Mouse (Mus musculus): ENCODE measurements around the gene Adgrl3. TPM values are rescaled to one million over a fixed set of nuclear protein-coding genes. Genes with fewer than 3 reads are reported as not detected.

Gene Adgrl3
- total RNA-seq, 1 experiment from 2014 or later: 1.4 TPM

DNA sequence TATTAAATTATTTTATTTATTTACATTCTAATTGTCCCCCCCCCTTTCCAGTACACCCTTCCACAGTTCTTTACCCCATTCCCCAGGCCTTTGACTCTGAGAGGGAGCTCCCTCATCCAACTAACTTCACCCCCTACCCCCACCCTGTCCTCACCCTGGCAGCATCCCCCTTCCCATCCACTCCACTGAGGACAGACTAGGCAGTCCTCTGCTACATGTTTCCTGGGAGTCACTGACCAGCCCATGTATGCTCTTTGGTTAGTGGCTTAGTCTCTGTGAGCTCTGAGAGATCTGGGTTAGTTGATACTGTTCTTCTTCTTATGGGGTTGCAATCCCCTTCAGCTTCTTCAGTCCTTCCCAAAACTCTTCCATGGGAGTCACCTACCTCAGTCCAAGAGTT is 180.4 kb downstream of the Adgrl3 start:
- ATAC-seq (ENCODE audit: extremely low read depth, insufficient number of reproducible peaks, low FRiP score, poor library complexity, severe bottlenecking): no peak

DNA sequence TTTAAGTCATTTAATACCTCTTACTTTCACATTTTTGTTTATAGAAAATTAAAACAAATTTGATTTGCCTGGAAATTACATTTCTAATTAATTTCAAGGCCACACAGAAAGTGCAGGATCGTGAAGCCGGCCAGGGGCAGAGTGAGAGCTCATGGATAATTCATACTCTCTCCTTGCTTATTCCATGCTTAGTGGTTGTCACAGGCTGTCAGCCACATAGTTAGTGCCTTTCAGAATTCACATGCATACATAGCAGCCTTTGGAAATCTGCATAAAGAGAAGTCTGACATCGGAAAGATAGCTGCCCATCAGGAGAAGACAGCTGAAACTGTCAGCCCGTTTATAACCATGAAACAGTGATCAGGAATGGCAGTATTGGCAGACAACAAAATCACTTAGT is 181.9 kb downstream of the Adgrl3 start:
- no peak for ATAC-seq (ENCODE audit: extremely low read depth, insufficient number of reproducible peaks, low FRiP score, poor library complexity, severe bottlenecking)

DNA sequence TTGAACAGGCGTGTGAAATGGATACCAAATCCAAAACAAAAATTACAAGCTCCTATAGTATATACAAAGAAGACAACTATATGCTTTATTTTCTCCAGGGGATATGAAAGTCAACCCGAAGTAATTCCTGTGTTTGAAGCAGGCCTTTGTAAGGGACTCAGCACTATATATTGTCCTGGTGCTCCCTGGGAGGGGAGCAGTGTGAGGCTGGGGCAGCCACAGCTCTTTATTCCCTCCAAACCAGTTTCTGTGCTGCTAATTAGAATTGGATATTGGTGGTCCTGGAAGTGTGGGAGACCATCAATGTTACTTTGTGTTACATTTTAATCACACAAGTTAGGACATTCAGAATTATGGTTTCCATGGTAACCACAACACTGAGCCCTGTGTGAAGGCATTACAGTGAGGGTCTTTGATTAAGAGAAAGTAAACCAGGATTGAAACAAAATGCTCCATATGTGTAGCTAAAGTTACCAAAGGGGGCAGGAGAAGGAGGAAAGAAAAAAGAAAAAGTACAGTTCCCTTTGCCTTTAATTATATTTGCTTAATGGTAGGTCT is 198.6 kb downstream of the Adgrl3 start:
- ATAC-seq (ENCODE audit: extremely low read depth, insufficient number of reproducible peaks, low FRiP score, poor library complexity, severe bottlenecking): no peak

DNA sequence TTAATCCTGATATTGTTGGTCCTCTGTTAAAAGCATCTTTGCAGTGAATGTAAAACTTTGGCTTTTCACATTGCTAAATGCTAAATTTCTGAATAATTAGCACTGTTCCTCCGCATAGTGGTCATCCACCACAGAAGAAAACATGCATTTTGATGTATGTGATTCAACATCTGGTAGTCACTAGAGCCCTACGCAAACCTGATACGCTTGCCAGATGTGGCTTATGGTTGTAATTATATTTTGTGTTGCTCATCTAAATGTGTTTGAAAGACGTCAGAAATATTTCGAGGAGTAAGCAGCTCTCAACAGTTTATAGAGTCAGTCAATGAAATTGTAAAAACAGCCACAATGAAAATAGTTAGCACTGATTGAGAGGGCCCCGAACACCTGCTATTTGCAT is 204.5 kb downstream of the Adgrl3 start:
- ATAC-seq (ENCODE audit: extremely low read depth, insufficient number of reproducible peaks, low FRiP score, poor library complexity, severe bottlenecking): no peak

DNA sequence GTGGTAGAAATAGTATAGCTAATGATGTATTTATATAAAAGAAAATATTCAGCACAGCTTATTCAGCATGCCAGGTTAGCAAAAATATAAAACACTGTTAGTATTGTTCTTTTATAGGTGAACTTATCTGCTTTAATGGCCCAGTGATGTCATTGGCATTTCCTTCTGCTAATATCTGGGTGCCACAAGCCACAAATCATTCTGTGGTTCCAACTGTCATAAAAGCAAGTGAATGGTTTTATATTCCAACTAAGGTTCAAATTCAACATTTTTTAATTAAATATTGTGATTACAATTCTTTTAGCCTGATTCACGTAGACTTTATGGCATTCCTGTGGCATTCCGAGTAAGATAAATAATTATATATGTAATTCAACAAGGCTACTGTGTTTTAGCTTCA is 205.5 kb downstream of the Adgrl3 start:
- no peak for ATAC-seq (ENCODE audit: extremely low read depth, insufficient number of reproducible peaks, low FRiP score, poor library complexity, severe bottlenecking)

DNA sequence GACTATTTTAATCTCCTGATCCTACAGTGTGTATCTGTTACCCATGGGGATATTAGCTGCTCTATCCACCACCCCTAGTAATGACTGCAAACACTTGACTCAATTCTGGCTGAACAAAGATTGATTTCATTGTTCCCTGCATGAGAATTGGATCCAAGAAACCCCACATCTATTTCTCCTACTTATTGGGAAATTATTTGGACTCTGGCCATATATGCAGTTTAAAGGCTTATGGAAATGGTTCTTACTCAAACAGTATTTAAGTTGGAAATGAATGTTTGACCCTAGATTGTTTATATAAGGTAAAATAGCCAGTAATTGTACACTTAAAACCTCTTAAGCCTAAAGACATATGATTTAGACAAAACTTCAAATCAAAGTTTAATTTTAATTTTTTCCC is 207.3 kb downstream of the Adgrl3 start:
- ATAC-seq (ENCODE audit: extremely low read depth, insufficient number of reproducible peaks, low FRiP score, poor library complexity, severe bottlenecking): no peak

DNA sequence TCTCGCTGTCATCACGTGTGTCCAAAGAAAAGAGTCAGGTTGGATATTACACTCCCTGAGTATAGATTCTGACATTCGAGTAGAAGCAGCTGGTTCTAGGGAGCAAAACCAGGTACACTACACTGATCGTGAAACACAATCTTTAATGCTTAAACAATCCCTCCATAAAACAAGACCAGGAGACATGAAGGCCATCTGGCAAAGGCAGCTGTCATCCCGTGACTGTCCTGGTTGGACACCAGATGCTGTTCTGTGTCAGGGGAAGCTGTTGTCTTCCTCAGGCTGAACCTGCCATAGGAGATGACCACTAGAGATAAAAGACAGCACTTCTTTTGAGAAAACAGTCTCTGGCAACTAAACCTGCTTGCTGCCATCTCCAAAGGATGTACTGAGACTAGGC is 228.8 kb downstream of the Adgrl3 start:
- no peak for ATAC-seq (ENCODE audit: extremely low read depth, insufficient number of reproducible peaks, low FRiP score, poor library complexity, severe bottlenecking)

DNA sequence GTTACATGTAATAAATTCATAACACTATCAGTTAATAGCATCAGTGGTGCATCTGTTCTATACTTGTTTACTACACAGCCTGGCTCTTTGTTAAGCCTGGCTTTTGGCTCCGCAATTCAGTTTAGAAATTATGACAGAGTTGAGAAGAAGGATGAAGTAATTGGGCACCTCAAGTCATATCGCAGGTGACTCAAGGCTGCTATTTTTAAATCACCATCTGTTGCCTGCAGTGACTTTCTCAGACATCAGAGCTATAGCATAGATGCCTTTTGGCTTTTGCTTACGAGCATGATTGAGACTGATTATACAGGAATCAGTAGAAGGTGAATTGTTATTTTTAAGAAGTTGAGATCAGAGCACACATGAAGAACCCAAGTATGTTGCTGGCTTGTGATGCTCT is 236.2 kb downstream of the Adgrl3 start:
- ATAC-seq (ENCODE audit: extremely low read depth, insufficient number of reproducible peaks, low FRiP score, poor library complexity, severe bottlenecking): no peak

DNA sequence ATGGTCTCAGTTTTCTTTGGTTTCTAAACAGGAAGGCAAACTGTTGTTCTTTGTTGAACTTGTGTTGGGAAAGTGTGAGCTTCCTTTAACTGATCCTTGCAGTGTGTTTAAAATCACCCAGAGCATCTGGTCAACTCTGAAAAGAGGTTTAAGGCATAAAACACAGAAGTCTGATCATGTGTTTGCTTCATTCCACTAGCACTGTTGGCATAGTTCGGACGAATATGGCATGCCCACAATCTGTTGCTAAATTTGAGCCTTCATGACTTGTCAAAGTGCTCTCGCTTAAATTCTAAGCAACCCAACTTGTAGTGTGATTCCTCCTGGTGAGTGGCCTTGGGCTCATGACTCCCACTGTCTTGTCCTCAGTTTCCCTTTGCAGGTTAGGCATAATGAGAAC is 249.8 kb downstream of the Adgrl3 start:
- ATAC-seq (ENCODE audit: extremely low read depth, insufficient number of reproducible peaks, low FRiP score, poor library complexity, severe bottlenecking): no peak

DNA sequence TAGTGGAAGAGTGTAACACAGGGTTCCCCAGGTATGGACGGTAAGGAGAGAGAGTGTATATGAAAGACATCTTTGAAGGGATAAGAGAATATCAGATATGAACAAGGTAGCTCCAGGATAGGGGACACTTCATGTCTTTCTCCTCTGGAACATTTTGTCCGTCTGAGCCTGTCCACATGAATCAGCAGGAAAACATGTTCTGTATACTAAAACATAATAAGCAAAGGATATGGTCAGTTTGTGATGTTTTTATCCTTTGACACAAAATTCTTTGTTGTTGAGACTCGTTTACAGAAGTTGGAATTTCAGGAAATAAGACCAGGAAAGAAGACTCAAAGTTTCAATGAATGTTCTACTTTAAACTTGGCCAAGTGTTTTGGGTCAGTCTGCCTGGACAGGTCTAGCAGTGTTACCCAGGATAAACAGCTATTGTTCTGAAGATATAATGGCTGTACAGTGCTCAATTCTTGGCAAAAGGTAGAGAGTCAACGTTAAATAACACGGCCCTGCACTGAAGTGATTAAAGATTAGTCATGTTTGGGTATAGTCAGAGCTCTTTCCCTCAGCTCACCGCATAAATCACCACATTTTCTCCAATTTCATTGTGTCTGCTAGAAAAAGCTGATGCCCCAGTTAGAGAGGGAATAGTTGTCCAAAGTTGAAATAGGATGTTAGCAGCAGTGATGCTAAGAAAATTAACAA is 255.6 kb downstream of the Adgrl3 start:
- ATAC-seq (ENCODE audit: extremely low read depth, insufficient number of reproducible peaks, low FRiP score, poor library complexity, severe bottlenecking): no peak

DNA sequence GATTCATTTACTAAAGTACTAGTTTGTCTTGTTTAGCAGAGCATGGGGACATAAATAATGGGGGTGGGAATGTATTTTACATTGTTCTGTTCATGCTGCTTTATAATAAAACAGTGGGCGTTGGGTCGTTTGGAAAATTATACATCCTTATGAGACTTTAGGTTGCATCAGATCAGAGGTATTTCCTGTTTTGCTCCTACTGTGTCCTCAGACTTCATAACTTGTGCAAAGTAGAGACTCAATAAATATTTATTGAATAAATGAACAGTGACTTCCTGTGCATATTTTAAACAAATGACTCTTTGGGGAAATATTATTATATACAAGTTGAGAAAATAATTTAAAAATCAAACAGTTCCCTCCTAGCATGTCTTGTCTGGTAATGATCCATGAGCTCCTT is 259.3 kb downstream of the Adgrl3 start:
- ATAC-seq (ENCODE audit: extremely low read depth, insufficient number of reproducible peaks, low FRiP score, poor library complexity, severe bottlenecking): no peak

DNA sequence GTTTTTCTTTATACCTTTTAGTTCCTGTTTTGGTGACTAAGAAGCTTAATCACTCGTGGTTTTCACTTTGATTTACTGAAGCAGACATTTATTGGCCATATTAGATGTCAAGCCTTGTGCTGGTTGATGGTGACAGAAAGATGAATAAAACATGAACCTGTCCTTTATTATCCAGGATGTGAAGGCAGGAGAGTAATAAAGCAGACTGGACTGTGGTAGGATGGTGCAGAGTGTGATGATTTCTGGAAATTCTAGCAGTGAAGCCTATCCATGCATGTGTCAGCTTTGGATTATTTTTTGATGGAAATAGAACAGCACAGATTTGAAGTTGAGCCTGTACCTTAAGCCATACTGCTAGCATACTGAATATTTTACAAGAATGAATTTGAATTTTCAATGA is 265.7 kb downstream of the Adgrl3 start:
- ATAC-seq (ENCODE audit: extremely low read depth, insufficient number of reproducible peaks, low FRiP score, poor library complexity, severe bottlenecking): no peak

DNA sequence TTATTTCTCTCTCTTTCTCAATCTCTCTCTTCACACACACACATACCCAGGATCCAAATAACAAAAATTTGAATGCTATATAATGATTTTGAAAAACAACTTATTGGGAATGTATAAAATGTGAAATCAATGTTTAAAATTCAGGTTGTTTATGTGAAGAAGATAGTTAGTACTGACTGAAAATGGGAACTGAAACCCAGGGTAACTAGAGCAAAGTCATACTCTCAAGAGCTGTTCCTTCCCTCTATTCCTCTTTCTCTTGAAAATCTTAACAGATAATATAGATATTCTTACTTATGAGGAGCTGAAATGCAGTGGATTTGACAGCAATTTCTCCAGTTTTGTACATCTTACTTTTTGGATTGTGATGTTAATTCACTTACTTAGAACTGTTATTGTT is 281.9 kb downstream of the Adgrl3 start:
- ATAC-seq (ENCODE audit: extremely low read depth, insufficient number of reproducible peaks, low FRiP score, poor library complexity, severe bottlenecking): no peak

DNA sequence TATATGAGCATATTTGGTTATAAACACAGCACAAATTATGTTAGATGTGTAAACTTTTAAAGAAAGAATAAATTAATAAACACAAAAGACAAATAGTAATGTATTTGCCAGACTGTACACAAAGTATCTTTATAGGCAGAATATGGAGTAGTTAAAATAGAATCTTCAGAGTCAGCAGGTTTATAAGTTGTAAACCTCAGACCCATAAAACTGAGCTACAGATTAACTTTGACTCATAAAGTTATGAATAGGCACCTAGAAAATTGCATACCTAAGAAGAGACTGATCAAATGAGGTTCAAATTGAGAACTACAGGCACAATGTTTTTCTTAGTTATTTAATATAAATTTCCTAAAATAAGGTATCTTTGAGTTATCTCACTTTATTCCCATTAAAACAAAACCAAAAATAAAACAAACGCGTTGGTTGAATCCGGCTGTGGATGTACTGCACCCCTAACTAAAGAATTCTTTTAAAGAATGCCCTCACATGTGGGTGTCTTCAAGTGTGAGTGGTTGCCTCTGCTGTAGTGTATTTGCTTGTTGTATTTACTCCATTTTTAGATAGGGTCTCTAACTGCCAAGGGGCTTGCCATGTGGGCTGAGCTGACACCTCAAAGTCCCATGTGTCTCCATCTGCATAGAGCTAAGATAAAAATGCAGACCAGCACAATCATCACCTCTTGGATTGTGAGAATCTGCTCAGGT is 297.6 kb downstream of the Adgrl3 start:
- no peak for ATAC-seq (ENCODE audit: extremely low read depth, insufficient number of reproducible peaks, low FRiP score, poor library complexity, severe bottlenecking)

DNA sequence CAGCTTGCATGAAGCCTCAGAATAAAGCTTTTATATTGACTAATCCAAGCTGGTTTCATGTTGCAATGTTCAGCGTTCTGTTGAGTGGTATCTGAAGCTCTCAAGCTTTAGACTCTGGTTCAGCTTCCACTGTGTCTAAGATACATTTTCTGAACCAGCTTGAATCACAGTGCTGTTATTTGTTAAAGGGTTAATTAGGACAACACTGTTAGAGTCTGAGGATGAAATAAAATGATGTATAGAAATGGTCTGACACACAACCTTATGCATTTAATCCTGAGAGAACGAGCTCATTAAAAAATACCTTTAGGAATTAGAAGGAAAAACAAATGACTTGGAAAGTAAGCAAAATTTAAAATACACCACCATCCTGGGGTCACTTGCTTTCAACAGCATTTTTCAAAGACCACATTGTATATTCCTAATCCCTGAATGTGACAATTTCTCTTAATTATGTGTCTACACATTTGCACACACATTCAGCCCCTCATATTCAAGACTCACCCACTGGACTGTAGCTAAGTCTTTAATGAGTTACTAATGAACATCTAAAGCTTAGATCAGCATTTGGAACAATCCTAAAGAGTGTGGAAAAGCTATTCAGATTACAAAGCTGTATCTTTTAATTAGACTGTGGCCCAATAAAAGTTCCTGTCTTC is 301.5 kb downstream of the Adgrl3 start:
- ATAC-seq (ENCODE audit: extremely low read depth, insufficient number of reproducible peaks, low FRiP score, poor library complexity, severe bottlenecking): no peak

DNA sequence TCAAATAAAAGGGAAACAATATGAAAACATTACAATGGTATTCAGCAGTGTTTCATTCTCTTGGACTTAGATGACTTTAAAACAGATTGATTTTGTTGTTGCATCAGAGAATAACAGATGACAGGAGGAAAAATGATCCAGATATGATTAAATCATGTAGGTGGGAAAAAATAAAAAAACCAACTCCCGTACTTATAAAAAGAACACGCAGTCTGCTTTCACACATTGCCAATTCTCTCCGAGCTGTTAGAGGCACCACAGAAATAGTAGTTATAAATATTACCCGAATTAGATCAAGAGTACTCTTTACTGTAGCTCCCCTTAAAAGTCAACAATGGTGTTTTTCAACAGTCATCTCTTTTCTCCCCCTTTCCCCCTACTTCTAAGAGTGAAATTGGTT is 302.1 kb downstream of the Adgrl3 start:
- ATAC-seq (ENCODE audit: extremely low read depth, insufficient number of reproducible peaks, low FRiP score, poor library complexity, severe bottlenecking): no peak

DNA sequence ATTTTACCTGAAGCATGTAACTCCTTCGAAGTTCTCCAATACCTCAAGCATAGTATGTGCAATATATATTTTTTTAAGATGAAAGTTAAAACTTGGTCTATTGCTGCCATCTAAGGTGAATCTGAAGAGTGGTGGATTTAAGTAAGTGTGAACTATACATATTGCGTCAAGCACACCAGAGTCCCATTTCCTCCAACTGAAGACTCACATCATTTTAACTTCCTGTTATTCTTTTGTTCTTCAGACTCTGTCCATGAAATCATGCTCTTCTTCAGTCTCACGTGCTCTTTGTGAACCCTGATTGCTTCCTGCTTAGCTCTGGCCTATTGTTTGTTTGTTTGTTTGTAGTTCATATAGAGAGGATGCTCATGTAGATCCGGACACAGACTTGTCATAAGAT is 307.0 kb downstream of the Adgrl3 start:
- ATAC-seq (ENCODE audit: extremely low read depth, insufficient number of reproducible peaks, low FRiP score, poor library complexity, severe bottlenecking): no peak

DNA sequence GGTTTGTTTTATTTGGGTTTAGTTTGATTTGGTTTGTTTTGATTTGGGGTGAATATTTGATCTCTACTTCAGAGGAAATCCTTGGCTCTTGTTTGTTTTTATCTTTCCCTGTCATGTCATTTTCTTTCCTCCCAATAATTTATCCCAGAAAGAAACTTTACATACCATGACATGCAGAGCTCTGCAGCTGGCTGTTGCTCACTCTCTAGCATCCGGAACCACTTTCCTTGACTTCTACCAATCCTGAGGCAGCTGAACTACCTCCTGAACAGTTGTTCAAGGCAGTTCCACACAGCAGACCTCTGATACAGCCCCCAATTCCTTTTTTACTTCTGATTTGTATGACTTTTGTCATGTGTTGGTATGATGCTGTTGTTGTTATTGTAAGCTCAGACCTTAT is 307.5 kb downstream of the Adgrl3 start:
- ATAC-seq (ENCODE audit: extremely low read depth, insufficient number of reproducible peaks, low FRiP score, poor library complexity, severe bottlenecking): no peak

DNA sequence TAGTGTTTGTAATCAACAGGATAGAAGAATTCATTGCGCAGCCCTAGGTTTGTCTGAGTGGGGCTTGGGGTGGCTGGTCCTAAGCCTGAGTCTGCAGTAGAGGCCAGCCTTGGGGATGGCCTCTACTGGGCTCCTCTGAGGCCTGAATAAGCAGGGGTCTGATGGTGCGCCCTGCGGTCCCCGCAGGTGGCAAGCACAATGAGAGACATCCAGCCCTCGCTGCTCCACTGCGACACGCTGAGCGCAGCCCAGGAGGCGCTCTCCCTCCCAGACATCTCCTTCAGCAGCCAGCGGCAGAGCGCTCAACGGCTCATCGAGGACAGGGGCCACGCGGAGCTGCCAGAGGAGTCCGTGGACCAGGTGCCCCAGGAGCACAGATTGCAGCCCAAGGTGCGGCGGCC is 309.6 kb downstream of the Adgrl3 start:
- no peak for ATAC-seq (ENCODE audit: extremely low read depth, insufficient number of reproducible peaks, low FRiP score, poor library complexity, severe bottlenecking)

DNA sequence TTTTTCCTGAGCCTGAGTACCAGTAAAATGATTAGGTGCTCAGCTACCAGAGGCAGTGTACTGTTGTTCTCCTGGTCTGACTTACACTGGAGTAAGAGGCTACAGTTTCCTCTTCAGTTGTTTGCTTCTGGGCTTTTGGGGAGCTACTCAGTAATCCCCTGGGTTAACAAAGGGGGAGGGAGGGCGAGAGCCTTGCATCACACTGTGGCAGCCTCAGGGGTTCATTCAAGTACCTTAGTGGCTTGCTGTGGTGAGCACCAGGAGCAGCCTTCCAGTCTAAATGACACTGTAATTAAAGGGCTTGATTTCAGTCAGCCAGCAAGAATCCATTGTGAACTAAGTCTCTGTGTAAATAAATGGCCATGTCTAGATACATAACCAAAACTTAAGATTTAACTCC is 324.4 kb downstream of the Adgrl3 start:
- no peak for ATAC-seq (ENCODE audit: extremely low read depth, insufficient number of reproducible peaks, low FRiP score, poor library complexity, severe bottlenecking)

Measured in neutrophil, adult 5-6 weeks (primary cell).